Comparison of ENCODE assay signal across 10 mouse cellular contexts in the genomic region with DNA sequence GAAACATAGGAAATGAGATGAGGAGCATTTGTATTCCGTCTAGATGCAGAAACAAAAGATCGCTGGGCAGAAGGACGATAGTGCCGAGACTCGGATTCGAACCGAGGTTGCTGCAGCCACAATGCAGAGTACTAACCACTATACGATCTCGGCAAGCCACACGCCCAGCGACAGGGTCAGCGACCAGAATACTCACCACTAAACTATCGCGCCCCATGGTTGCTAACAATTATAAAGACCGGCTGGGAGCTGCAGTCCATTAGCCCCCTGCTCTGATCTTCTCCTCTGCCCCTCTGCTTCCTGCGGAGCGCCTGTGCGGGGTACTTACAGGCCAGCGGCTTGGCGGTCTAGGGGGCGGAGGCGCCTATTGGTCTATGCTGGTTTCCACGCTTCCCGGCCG. TPM values are rescaled to one million over a fixed set of nuclear protein-coding genes. Genes with fewer than 3 reads are reported as not detected.
A peak's percentile ranks its signal among the peaks of the same experiment; 100 is the strongest.
DNase-seq lines count a peak whose midpoint lies in the region; ATAC-seq and TF ChIP-seq lines count a peak whose summit lies in the region.
"Had no signal": no experiment of that assay in that cellular context is flagged by ENCODE, and none has a peak within 500 bp of the region (broad histone marks: within the 10 kb centered on the region; RNA-seq: fewer than 3 reads in every experiment).

No protein-coding gene starts in this region.

- dilution Hi-C loops in CH12.LX (cut with MboI; ENCODE audit: extremely low pct_ligation_motif_present, extremely low pct_unique_long_range_greater_than_20kb, low sequenced_read_pairs): no loop called here

- peaks cover 22% of the 10 kb centered on the region for H3K27me3 ChIP-seq in hindbrain, embryonic 10.5 days (ENCODE audit: insufficient read depth, poor library complexity, severe bottlenecking)
- H3K27me3 ChIP-seq in hindbrain, embryonic 14.5 days (ENCODE audit: control insufficient read depth, insufficient read depth, low read length): peaks cover 38% of the 10 kb centered on the region
- H3K27me3 ChIP-seq in CH12.LX (replicated peaks): peaks cover 31% of the 10 kb centered on the region
- H3K27me3 ChIP-seq in limb, embryonic 11.5 days (ENCODE audit: control insufficient read depth, insufficient read depth, low read length): no peaks in the 10 kb centered on the region
- H3K27me3 ChIP-seq in cerebellum, adult 2 months (ENCODE audit: control insufficient read depth, insufficient read depth, low read length): no peaks in the 10 kb centered on the region; the same call in 1 of the 2 replicates

- no peak for TF ChIP-seq CTCF in CH12.LX (conservative IDR thresholded peaks at IDR 0.05 in 1 of 2, IDR thresholded peaks at IDR 0.05 in 1 of 2; ENCODE audit: low read depth in 2 of 2, low read length in 2 of 2)
- no peak for TF ChIP-seq CTCF in cerebellum, adult 2 months (IDR thresholded peaks at IDR 0.05; ENCODE audit: borderline replicate concordance, insufficient read depth, low read depth, low read length)

- no peaks in the 10 kb centered on the region for H3K9me3 ChIP-seq in hindbrain, embryonic 10.5 days
- no peaks in the 10 kb centered on the region for H3K9me3 ChIP-seq in hindbrain, embryonic 14.5 days (ENCODE audit: control insufficient read depth, low read length)
- peaks cover 2% of the 10 kb centered on the region for H3K9me3 ChIP-seq in CH12.LX (replicated peaks; ENCODE audit: low read length)
- no peaks in the 10 kb centered on the region for H3K9me3 ChIP-seq in limb, embryonic 11.5 days (ENCODE audit: control insufficient read depth, low read length)

- H3K27ac ChIP-seq in hindbrain, embryonic 10.5 days: peak overlapping the region; percentile 53; the same call in 1 of the 2 replicates
- no peak overlapping the region for H3K27ac ChIP-seq in hindbrain, embryonic 14.5 days
- no peak overlapping the region for H3K27ac ChIP-seq in CH12.LX (ENCODE audit: insufficient read depth, low read depth)
- no peak overlapping the region for H3K27ac ChIP-seq in limb, embryonic 11.5 days (replicated peaks; ENCODE audit: low read depth, low read length)
- no peak overlapping the region for H3K27ac ChIP-seq in cerebellum, adult 2 months (ENCODE audit: insufficient read depth, low read length)

- TF ChIP-seq EP300 in CH12.LX (IDR thresholded peaks at IDR 0.05; ENCODE audit: low read length): no peak

- no peak overlapping the region for H3K9ac ChIP-seq in hindbrain, embryonic 14.5 days
- H3K9ac ChIP-seq in CH12.LX (ENCODE audit: insufficient read depth, low read depth): no peak overlapping the region
- peak overlapping the region; percentile 40; the same call in 1 of the 2 replicates for H3K9ac ChIP-seq in limb, embryonic 11.5 days (ENCODE audit: low read length)

- peaks cover 10% of the 10 kb centered on the region for H3K4me1 ChIP-seq in hindbrain, embryonic 10.5 days (replicated peaks)
- H3K4me1 ChIP-seq in hindbrain, embryonic 14.5 days (replicated peaks; ENCODE audit: control insufficient read depth, insufficient read depth, low read length): no peaks in the 10 kb centered on the region
- peaks cover 0 to 2% of the 10 kb centered on the region in 2 experiments; a peak in 2 of 4 replicates for H3K4me1 ChIP-seq in CH12.LX (ENCODE audit: control insufficient read depth in 1 of 2, insufficient read depth in 2 of 2)
- H3K4me1 ChIP-seq in limb, embryonic 11.5 days (ENCODE audit: control insufficient read depth, insufficient read depth, low read length): peaks cover 8% of the 10 kb centered on the region
- no peaks in the 10 kb centered on the region for H3K4me1 ChIP-seq in cerebellum, adult 2 months (ENCODE audit: control insufficient read depth, insufficient read depth, low read length)

- no peak for ATAC-seq in hindbrain, embryonic 14.5 days (ENCODE audit: low FRiP score)
- ATAC-seq in limb, embryonic 11.5 days (ENCODE audit: insufficient number of reproducible peaks, low FRiP score, low TSS enrichment, low read depth): no peak

- H3K36me3 ChIP-seq in hindbrain, embryonic 10.5 days: no peaks in the 10 kb centered on the region
- H3K36me3 ChIP-seq in hindbrain, embryonic 14.5 days (replicated peaks; ENCODE audit: control insufficient read depth, insufficient read depth): no peaks in the 10 kb centered on the region
- no peaks in the 10 kb centered on the region for H3K36me3 ChIP-seq in CH12.LX (replicated peaks in 1 of 2; ENCODE audit: control insufficient read depth in 1 of 2, insufficient read depth in 1 of 2, low read length in 1 of 2)
- no peaks in the 10 kb centered on the region for H3K36me3 ChIP-seq in limb, embryonic 11.5 days (ENCODE audit: control insufficient read depth, insufficient read depth, low read length)

- TF ChIP-seq POLR2A in CH12.LX (IDR thresholded peaks at IDR 0.05; ENCODE audit: low read depth, low read length): no peak
- TF ChIP-seq POLR2A in cerebellum, adult 2 months (IDR thresholded peaks at IDR 0.05; ENCODE audit: borderline replicate concordance, insufficient read depth, low read length): no peak

- in situ Hi-C loops in CH12.LX (cut with MboI; ENCODE audit: low pct_ligation_motif_present, low pct_unique_long_range_greater_than_20kb, low sequenced_read_pairs): no loop called here

- H3K4me2 ChIP-seq in hindbrain, embryonic 14.5 days (replicated peaks): no peak overlapping the region
- H3K4me2 ChIP-seq in CH12.LX (ENCODE audit: insufficient read depth, low read depth, poor library complexity, severe bottlenecking): no peak overlapping the region
- peak overlapping the region; percentile 17; the same call in 1 of the 2 replicates for H3K4me2 ChIP-seq in limb, embryonic 11.5 days (ENCODE audit: low read depth, severe bottlenecking)

- H3K79me2 ChIP-seq in CH12.LX (replicated peaks; ENCODE audit: control insufficient read depth, extremely low read depth, insufficient read depth, poor library complexity, severe bottlenecking): no peaks in the 10 kb centered on the region

- TF ChIP-seq RAD21 in CH12.LX (IDR thresholded peaks at IDR 0.05; ENCODE audit: low read depth, low read length): no peak

- peak overlapping the region; percentile 44 for H3K4me3 ChIP-seq in hindbrain, embryonic 10.5 days
- H3K4me3 ChIP-seq in hindbrain, embryonic 14.5 days (replicated peaks; ENCODE audit: low read length): no peak overlapping the region
- H3K4me3 ChIP-seq in CH12.LX (replicated peaks in 1 of 3; ENCODE audit: low read depth in 2 of 3, low read length in 2 of 3, poor library complexity in 1 of 3): no peak overlapping the region
- 0 out of 2 replicates have a peak overlapping the region, but pooled peaks have one; percentile 12 for H3K4me3 ChIP-seq in limb, embryonic 11.5 days (ENCODE audit: low read depth, low read length)
- H3K4me3 ChIP-seq in cerebellum, adult 2 months (replicated peaks; ENCODE audit: insufficient read depth, low read depth, low read length): no peak overlapping the region

- peak; percentile 83 for DNase-seq in hindbrain, embryonic 10.5 days (ENCODE audit: low spot score)
- DNase-seq in hindbrain, embryonic 14.5 days (ENCODE audit: low spot score): no peak
- DNase-seq in CH12.LX (ENCODE audit: extremely low read depth) (no peak), ZHBTc4 (ENCODE audit: low read depth, low spot score) (peak; percentile 69)
- peak; percentile 85 for DNase-seq in limb, embryonic 11.5 days (ENCODE audit: low spot score)
- no peak for DNase-seq in thymus, postnatal 25 days
- no peak for DNase-seq in cerebellum, adult 2 months
- no peak for DNase-seq in cerebellum, adult 18-20 months
- DNase-seq: kidney, postnatal 14 days had no signal

- WGBS in hindbrain, embryonic 10.5 days: under 1% methylated on average over 25 of the region's 25 CpGs
- 5% methylated on average over 25 of the region's 25 CpGs for WGBS in hindbrain, embryonic 14.5 days
- 2% methylated on average over 25 of the region's 25 CpGs for WGBS in limb, embryonic 11.5 days
- WGBS in cerebellum, adult 2 months: 50% methylated on average over 25 of the region's 25 CpGs

TF ChIP-seq in CH12.LX, 34 proteins besides CTCF, POLR2A, EP300 and RAD21:
- TF ChIP-seq TBP (conservative IDR thresholded peaks at IDR 0.05; ENCODE audit: low read depth, low read length) (peak; percentile 88), ETS1 (conservative IDR thresholded peaks at IDR 0.05; ENCODE audit: low read depth, low read length) (no peak)

RNA-seq across cellular contexts. Expression of a gene that starts 11.8 kb away (rescaled TPM):
- polyA plus RNA-seq in hindbrain, embryonic 10.5 days (2016; fragmentation: Nextera tagmentation; extraction: Ambion mirVana): 0.25 TPM in 1 of 2 replicates, not detected in the other
- not detected in 2 replicates for polyA plus RNA-seq in hindbrain, embryonic 14.5 days (2014; fragmentation: Nextera tagmentation; extraction: Ambion mirVana)
- total RNA-seq in CH12.LX (2012; rRNA removed) (0.13 TPM in 1 of 2 replicates, not detected in the other), CH12.LX (2014; rRNA removed) (not detected in 2 replicates)
- polyA plus RNA-seq in CH12.LX (2012; ENCODE audit: insufficient read length, low read depth): not detected in 2 replicates
- polyA plus RNA-seq in limb, embryonic 11.5 days (2014; fragmentation: Nextera tagmentation; extraction: Ambion mirVana): not detected in 2 replicates
- polyA plus RNA-seq in cerebellum, adult 2 months (2012; rRNA removed): not detected in 2 replicates
- polyA plus RNA-seq: liver, embryonic 16.5 days had no signal

Comparison
In these comparisons a context has a peak if more than half of its experiments do, and no peak if none do; other contexts are left out.
1. DNase-seq: peak in hindbrain, embryonic 10.5 days (single experiment), ZHBTc4 (single experiment) and limb, embryonic 11.5 days (single experiment); none in hindbrain, embryonic 14.5 days (single experiment), CH12.LX (single experiment), thymus, postnatal 25 days (single experiment), cerebellum, adult 2 months (0 of 2) and cerebellum, adult 18-20 months (0 of 2).
2. H3K4me3 ChIP-seq: peak in hindbrain, embryonic 10.5 days (single experiment) and limb, embryonic 11.5 days (single experiment); none in hindbrain, embryonic 14.5 days (single experiment), CH12.LX (0 of 3) and cerebellum, adult 2 months (single experiment).